Mouse (Mus musculus) heart, postnatal 0 days (tissue): ENCODE measurements around the gene Rapgef5.

Experiments
- CTCF ChIP-seq: IDR thresholded peaks from 2 replicates; pipeline ENCODE4 v1.5.1; 2016; ENCODE audit warnings: antibody characterized with exemption, control low read depth, low read depth
- EP300 ChIP-seq: IDR thresholded peaks from 2 replicates; pipeline ENCODE4 v1.6.1; 2016; ENCODE audit warnings: antibody characterized with exemption, low read depth

DNA sequence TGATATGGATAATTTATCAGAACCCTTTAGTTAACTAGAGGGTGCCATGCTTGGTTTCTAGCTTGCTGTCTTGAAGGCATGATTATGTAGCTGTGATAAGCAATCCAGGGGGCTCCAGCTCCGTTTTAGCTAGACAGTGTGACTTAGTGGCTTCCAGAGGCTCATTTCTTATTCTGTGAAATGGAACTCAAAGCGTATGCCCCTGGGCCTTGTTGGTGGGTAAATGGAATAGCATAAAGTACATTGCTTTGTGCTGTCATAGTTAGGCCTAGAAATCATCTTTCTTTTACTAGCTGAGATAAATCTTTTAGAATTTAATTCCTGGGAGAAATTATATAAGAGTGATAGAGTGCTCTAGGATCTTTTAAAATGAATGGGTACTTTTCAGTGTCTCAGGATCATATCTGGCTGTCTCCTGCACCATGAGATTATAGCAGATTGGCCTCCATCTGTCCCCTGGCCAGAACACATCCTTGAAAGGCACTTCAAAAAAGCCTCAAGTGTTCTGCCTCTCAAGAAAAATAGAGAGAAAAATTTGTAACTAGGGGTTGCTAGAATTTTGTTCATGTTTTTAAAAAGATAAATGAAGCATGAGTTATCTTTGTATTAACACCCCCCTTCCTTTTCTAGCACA, 120.0 kb downstream of the Rapgef5 start:
- TF ChIP-seq CTCF (no peak), EP300 (no peak)
